Mouse (Mus musculus): ENCODE measurements around the gene Kcne4. TPM values are rescaled to one million over a fixed set of nuclear protein-coding genes. Genes with fewer than 3 reads are reported as not detected.
"Not testable (repeated sequence)": the region's sequence is repeated elsewhere in the genome, so short reads cannot be mapped to it uniquely, and the experiment has no call there.

The Kcne4 gene
- polyA plus RNA-seq (2015; fragmentation: Nextera tagmentation; extraction: Ambion mirVana), result 13.8 and 15.0 TPM in 2 replicates

DNA sequence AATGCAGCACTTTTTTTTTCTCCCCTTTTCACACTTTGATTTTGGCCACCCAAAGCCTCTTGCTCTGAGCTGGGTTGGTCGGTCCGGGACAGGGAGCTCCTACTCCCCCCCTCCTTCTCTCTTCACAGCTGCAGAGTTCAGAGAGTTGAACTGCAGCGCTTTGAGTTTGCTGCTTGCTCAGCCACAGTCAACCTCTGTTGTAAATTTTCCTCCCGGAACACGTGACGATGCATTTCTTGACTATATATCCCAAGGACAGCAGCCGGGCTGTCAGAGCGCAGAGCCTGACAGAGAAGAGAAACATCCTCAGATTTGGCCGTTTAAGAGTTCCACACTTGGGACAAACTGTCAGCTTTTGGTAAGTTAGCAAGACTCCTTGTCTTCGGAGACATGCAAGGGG, at the start of gene Kcne4:
Gene Kcne4, plus strand, starts transcription at position 120 of the 400 bp plus-strand sequence.
- Histone ChIP-seq H3K4me3 (ENCODE audit: low read depth, low read length) (peak within 1 kb of the TSS; percentile 33), H3K27ac (replicated peaks) (peak within 1 kb of the TSS; percentile 59; the same call in 1 of the 2 replicates), H3K4me2 (replicated peaks; ENCODE audit: low read depth) (peak within 1 kb of the TSS; percentile 47), H3K4me1 (replicated peaks; ENCODE audit: control insufficient read depth, insufficient read depth) (peaks cover 7% of the 10 kb centered on the region; the same call in 1 of the 2 replicates), H3K36me3 (ENCODE audit: control insufficient read depth, insufficient read depth, low read length) (no peaks in the 10 kb centered on the region), H3K9me3 (ENCODE audit: control insufficient read depth, low read length) (no peaks in the 10 kb centered on the region), H3K27me3 (ENCODE audit: control insufficient read depth, insufficient read depth, low read length) (no peaks in the 10 kb centered on the region), H3K9ac (ENCODE audit: low read length) (peak within 1 kb of the TSS; percentile 52)
- DNase-seq (ENCODE audit: low spot score), result no peak
- WGBS, result 35% methylated on average over 10 of the region's 10 CpGs
- TF ChIP-seq CTCF (IDR thresholded peaks at IDR 0.05; ENCODE audit: low read depth) (no peak), EP300 (optimal IDR thresholded peaks at IDR 0.05) (no peak)
- peak; percentile 60; the same call in 1 of the 2 replicates for ATAC-seq (ENCODE audit: low FRiP score, low TSS enrichment)

DNA sequence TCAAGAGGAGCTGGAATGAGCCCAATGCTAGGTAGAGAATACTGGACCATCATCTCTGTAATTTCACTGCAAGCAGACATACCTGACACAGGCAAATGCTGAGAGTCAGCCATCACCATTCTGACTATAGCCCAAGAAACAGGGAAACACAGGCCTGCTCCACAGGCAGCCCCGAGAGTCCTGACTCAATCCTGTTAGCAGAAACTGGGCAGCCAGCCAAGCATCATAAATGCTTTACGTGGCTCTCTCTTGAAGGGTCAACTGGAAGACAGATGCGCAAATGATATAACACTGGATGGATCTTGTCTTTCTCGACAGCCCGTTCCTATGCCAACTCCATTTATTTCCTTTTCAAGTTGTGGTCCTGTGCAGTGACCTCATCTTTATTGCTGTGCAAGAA, 34.7 kb upstream of the Kcne4 start:
- no peak overlapping the region for H3K4me3 ChIP-seq (ENCODE audit: low read depth, low read length)
- DNase-seq (ENCODE audit: low spot score) (no peak), ATAC-seq (ENCODE audit: low FRiP score, low TSS enrichment) (peak; percentile 29; the same call in 1 of the 2 replicates)
- H3K4me2 ChIP-seq (replicated peaks; ENCODE audit: low read depth), result no peak overlapping the region
- H3K36me3 ChIP-seq (ENCODE audit: control insufficient read depth, insufficient read depth, low read length), result no peaks in the 10 kb centered on the region
- no peaks in the 10 kb centered on the region for H3K4me1 ChIP-seq (replicated peaks; ENCODE audit: control insufficient read depth, insufficient read depth)
- WGBS, result 43% methylated on average over 5 of the region's 5 CpGs
- H3K9me3 ChIP-seq (ENCODE audit: control insufficient read depth, low read length), result no peaks in the 10 kb centered on the region
- H3K27ac ChIP-seq (replicated peaks), result no peak overlapping the region
- H3K9ac ChIP-seq (ENCODE audit: low read length), result no peak overlapping the region
- no peaks in the 10 kb centered on the region for H3K27me3 ChIP-seq (ENCODE audit: control insufficient read depth, insufficient read depth, low read length)
- no peak for TF ChIP-seq EP300 (optimal IDR thresholded peaks at IDR 0.05)
- TF ChIP-seq CTCF (IDR thresholded peaks at IDR 0.05; ENCODE audit: low read depth), result no peak

DNA sequence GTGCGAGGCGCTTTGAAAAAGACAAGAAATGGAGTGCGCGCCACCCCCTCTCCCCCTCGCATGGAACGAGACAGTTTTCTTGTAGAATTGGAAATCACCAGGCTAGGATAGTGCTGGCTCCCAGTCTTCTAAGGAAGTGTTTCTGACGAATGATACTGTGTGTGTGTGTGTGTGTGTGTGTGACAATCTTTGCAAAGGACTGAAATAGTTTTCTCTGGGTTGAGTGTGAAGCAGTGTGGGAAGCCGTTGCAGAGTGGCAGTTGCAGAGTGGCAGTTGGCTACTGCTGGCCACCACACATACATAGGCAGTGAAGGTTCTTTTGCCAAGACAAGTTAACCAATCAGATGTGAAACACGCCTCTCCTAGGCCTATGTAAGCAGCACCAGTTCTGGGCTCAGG, 31.6 kb upstream of the Kcne4 start:
- not testable (repeated sequence) for H3K36me3 ChIP-seq (ENCODE audit: control insufficient read depth, insufficient read depth, low read length); H3K27me3 ChIP-seq (ENCODE audit: control insufficient read depth, insufficient read depth, low read length); ATAC-seq (ENCODE audit: low FRiP score, low TSS enrichment); H3K9me3 ChIP-seq (ENCODE audit: control insufficient read depth, low read length); H3K4me2 ChIP-seq (replicated peaks; ENCODE audit: low read depth); H3K4me3 ChIP-seq (ENCODE audit: low read depth, low read length); H3K27ac ChIP-seq (replicated peaks); H3K9ac ChIP-seq (ENCODE audit: low read length); H3K4me1 ChIP-seq (replicated peaks; ENCODE audit: control insufficient read depth, insufficient read depth); DNase-seq (ENCODE audit: low spot score)
- 89% methylated on average over 9 of the region's 9 CpGs for WGBS

DNA sequence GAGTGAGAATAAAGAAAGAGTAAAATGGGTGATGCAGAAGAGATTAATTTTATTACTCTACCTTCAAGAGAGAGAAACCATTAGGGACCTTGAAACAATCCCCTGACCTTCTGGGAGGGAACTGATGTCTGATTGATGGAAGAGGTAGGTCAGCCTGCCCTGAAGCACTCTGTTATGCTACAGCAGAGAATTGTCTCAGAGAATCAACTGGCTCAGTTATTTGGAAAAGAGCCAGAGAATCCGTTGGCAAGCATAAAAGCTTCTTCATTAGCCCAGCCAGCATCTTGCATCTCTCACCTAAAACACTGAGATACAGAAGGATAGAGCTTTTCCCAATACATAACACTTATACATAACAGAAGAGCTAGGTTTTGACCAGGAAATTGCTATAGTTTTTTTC, 26.8 kb upstream of the Kcne4 start:
- no peak for ATAC-seq (ENCODE audit: low FRiP score, low TSS enrichment)
- H3K27ac ChIP-seq (replicated peaks), result no peak overlapping the region
- no peaks in the 10 kb centered on the region for H3K36me3 ChIP-seq (ENCODE audit: control insufficient read depth, insufficient read depth, low read length)
- no peak overlapping the region for H3K9ac ChIP-seq (ENCODE audit: low read length)
- DNase-seq (ENCODE audit: low spot score), result no peak
- 17% methylated on average over 1 of the region's 1 CpGs for WGBS
- no peaks in the 10 kb centered on the region for H3K27me3 ChIP-seq (ENCODE audit: control insufficient read depth, insufficient read depth, low read length)
- H3K4me1 ChIP-seq (replicated peaks; ENCODE audit: control insufficient read depth, insufficient read depth), result no peaks in the 10 kb centered on the region
- no peak overlapping the region for H3K4me2 ChIP-seq (replicated peaks; ENCODE audit: low read depth)
- no peak overlapping the region for H3K4me3 ChIP-seq (ENCODE audit: low read depth, low read length)
- TF ChIP-seq CTCF (IDR thresholded peaks at IDR 0.05; ENCODE audit: low read depth) (no peak), EP300 (optimal IDR thresholded peaks at IDR 0.05) (no peak)
- no peaks in the 10 kb centered on the region for H3K9me3 ChIP-seq (ENCODE audit: control insufficient read depth, low read length)

DNA sequence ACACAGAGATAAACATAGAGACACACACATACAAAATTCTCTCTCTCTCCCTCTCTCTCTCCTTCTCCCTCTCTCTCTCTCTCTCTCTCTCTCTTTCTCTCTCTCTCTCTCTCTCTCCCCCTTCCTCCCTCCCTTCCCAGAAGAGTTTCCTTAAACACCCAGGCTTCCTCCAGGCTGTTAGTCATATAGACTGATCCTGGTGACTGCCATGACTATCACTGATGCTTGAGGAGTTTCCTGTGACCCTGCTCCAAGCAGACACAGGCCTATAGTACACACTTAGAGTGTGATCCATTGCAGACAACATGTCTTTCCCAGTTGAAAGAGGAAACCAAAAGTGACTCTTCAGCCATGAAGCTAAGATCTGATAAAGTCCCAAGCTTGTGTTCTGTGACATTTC, 9.1 kb upstream of the Kcne4 start:
- Histone ChIP-seq H3K4me3 (ENCODE audit: low read depth, low read length) (no peak overlapping the region), H3K4me2 (replicated peaks; ENCODE audit: low read depth) (no peak overlapping the region), H3K27ac (replicated peaks) (no peak overlapping the region), H3K27me3 (ENCODE audit: control insufficient read depth, insufficient read depth, low read length) (no peaks in the 10 kb centered on the region), H3K4me1 (replicated peaks; ENCODE audit: control insufficient read depth, insufficient read depth) (no peaks in the 10 kb centered on the region), H3K36me3 (ENCODE audit: control insufficient read depth, insufficient read depth, low read length) (no peaks in the 10 kb centered on the region), H3K9me3 (ENCODE audit: control insufficient read depth, low read length) (no peaks in the 10 kb centered on the region), H3K9ac (ENCODE audit: low read length) (no peak overlapping the region)
- no peak for ATAC-seq (ENCODE audit: low FRiP score, low TSS enrichment)
- DNase-seq (ENCODE audit: low spot score), result no peak
- TF ChIP-seq EP300 (optimal IDR thresholded peaks at IDR 0.05), result no peak

DNA sequence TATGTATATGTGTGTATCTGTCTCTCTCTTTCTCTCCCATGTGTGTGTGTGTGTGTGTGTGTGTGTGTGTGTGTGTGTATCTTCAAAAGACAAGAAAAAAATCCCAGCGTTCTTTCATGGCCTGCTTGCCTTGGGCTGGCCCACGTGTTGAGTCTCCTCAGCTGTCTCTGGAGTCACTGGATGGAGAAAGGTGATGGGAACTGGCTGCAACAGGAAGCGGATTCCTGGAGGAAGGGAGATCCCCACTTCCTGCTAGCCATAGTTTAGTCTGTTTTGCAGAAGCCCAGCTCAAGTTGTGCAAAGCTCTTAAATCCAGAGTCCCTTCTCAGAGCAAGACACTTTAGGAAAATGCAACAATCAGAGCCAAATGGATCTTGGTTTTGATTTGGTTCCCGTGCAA, 6.7 kb upstream of the Kcne4 start:
- Histone ChIP-seq H3K4me1 (replicated peaks; ENCODE audit: control insufficient read depth, insufficient read depth) (no peaks in the 10 kb centered on the region), H3K27me3 (ENCODE audit: control insufficient read depth, insufficient read depth, low read length) (no peaks in the 10 kb centered on the region)
- no peak for DNase-seq (ENCODE audit: low spot score)

More for the DNA sequence above, 6.7 kb upstream of the Kcne4 start:
- no peak overlapping the region for H3K9ac ChIP-seq (ENCODE audit: low read length)
- no peaks in the 10 kb centered on the region for H3K9me3 ChIP-seq (ENCODE audit: control insufficient read depth, low read length)
- TF ChIP-seq CTCF (IDR thresholded peaks at IDR 0.05; ENCODE audit: low read depth) (no peak), EP300 (optimal IDR thresholded peaks at IDR 0.05) (no peak)
- H3K36me3 ChIP-seq (ENCODE audit: control insufficient read depth, insufficient read depth, low read length), result no peaks in the 10 kb centered on the region
- ATAC-seq (ENCODE audit: low FRiP score, low TSS enrichment), result no peak
- WGBS, result 49% methylated on average over 4 of the region's 4 CpGs
- H3K4me2 ChIP-seq (replicated peaks; ENCODE audit: low read depth), result no peak overlapping the region
- no peak overlapping the region for H3K27ac ChIP-seq (replicated peaks)
- no peak overlapping the region for H3K4me3 ChIP-seq (ENCODE audit: low read depth, low read length)
